Mouse (Mus musculus) heart, postnatal 0 days (tissue): Measurements from ENCODE around the gene Nalcn. TPM values are rescaled to one million over a fixed set of nuclear protein-coding genes. Genes with fewer than 3 reads are reported as not detected.
"Not testable (repeated sequence)": the region's sequence is repeated elsewhere in the genome, so short reads cannot be mapped to it uniquely, and the experiment has no call there.

Experiments used
- ATAC-seq: fragments of 200-750 bp; cut with Nextera tagmentation; 2 replicates; pipeline ENCODE4 v1.8.0; 2017; ENCODE audit warnings: low read depth, moderate number of reproducible peaks, moderate library complexity; ENCODE audit not compliant: insufficient read depth
- DNase-seq: peaks from one replicate; pipeline ENCODE4 v3.0.0-alpha.2; 2016; ENCODE audit warnings: low spot score
- H3K27ac ChIP-seq: fragments of 300-500 bp; sonication (generic); 2 replicates; pipeline ENCODE4 v1.5.1; 2014; ENCODE audit warnings: low read depth, mild to moderate bottlenecking
- H3K27me3 ChIP-seq: fragments of 300-500 bp; sonication (generic); 2 replicates; pipeline ENCODE4 v1.6.1; 2014; ENCODE audit warnings: low read length, mixed read lengths; ENCODE audit not compliant: control insufficient read depth, insufficient read depth
- H3K36me3 ChIP-seq: fragments of 300-500 bp; sonication (generic); replicated peaks from 2 replicates; pipeline ENCODE4 v1.6.1; 2014; ENCODE audit warnings: low read length, mixed read lengths; ENCODE audit not compliant: control insufficient read depth, insufficient read depth
- H3K4me1 ChIP-seq: fragments of 300-500 bp; sonication (generic); 2 replicates; pipeline ENCODE4 v1.6.1; 2014; ENCODE audit warnings: antibody characterized with exemption; ENCODE audit not compliant: control insufficient read depth, insufficient read depth
- H3K4me2 ChIP-seq: fragments of 300-500 bp; sonication (generic); 2 replicates; pipeline ENCODE4 v1.6.1; 2014; ENCODE audit warnings: low read depth, mild to moderate bottlenecking, low read length, moderate library complexity
- H3K4me3 ChIP-seq: fragments of 300-500 bp; sonication (generic); 2 replicates; pipeline ENCODE4 v1.5.1; 2014; ENCODE audit warnings: low read depth, low read length
- H3K9ac ChIP-seq: fragments of 300-500 bp; sonication (generic); replicated peaks from 2 replicates; pipeline ENCODE4 v1.6.1; 2014; ENCODE audit warnings: low read depth, low read length, mixed read lengths
- H3K9me3 ChIP-seq: fragments of 300-500 bp; sonication (generic); replicated peaks from 2 replicates; pipeline ENCODE4 v1.6.1; 2016; ENCODE audit warnings: low read length; ENCODE audit not compliant: control insufficient read depth
- CTCF ChIP-seq: IDR thresholded peaks from 2 replicates; pipeline ENCODE4 v1.5.1; 2016; ENCODE audit warnings: antibody characterized with exemption, control low read depth, low read depth
- EP300 ChIP-seq: IDR thresholded peaks from 2 replicates; pipeline ENCODE4 v1.6.1; 2016; ENCODE audit warnings: antibody characterized with exemption, low read depth
- WGBS: fragments of 180-500 bp; shearing (Covaris S2); extraction: QIAGEN DNeasy Blood & Tissue Kit; methylation state at CpG from one replicate; pipeline ENCODE4 v1.1.7; 2014; 5-methylcytosine and 5-hydroxymethylcytosine counted together
- polyA plus RNA-seq: library from polyadenylated mRNA; unstranded; fragments of >200 nt; fragmentation: Nextera tagmentation; extraction: Ambion mirVana; gene quantifications from 2 replicates; pipeline ENCODE4 v1.2.1, GENCODE M21; 2015
- total RNA-seq: library from RNA; depleted of rRNA; stranded (reverse); fragments of >200 nt; gene quantifications from 2 replicates; pipeline ENCODE4 v1.2.3, GENCODE M21; 2014; ENCODE audit warnings: low replicate concordance; rRNA removed

Gene Nalcn
- total RNA-seq: 0.39 and 0.46 TPM in 2 replicates
- 0.01 TPM in 2 replicates for polyA plus RNA-seq

DNA sequence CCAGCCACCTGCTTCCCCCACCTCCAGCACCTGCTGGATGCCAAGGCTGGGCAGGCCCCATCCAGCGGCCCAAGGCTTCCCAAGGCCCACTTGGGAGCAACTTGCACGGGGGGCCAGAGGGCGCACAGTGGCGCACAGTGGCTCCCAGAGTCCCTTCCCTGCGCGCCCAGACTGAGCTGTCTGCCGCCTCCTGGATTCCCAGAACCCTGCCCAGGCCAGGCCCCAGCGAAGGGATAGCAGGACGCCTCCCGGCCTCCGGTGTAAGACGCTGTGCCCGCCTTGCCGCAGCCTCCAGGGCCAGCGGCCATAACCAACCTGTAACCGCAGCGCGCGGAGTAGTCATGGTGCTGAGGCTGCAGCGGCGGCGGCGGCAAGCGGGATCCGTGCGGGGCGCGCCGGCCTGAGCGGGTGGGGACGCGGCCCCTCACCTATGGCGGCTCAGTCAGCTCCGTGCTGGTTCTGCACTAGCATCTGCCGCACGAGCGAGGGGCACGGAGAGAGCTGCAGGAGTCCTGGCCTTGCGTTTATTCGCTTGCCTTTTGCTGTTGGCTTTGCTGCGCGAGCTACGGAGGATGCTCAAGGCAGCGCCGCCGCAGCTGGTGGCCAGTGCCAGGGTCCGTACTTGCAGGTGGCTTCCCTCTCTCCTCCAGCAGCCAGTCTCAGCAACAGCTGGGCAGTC lies at the start of gene Nalcn:
TSS of gene Nalcn (minus strand) at position 644 of the 679 bp plus-strand sequence.
- peak within 1 kb of the TSS; percentile 33 for H3K4me3 ChIP-seq
- no peaks in the 10 kb centered on the region for H3K9me3 ChIP-seq
- 1% methylated on average over 47 of the region's 47 CpGs for WGBS
- no peaks in the 10 kb centered on the region for H3K4me1 ChIP-seq
- DNase-seq (no peak), ATAC-seq (peak; percentile 41)
- no peak for TF ChIP-seq CTCF
- no peak for TF ChIP-seq EP300
- no peak within 1 kb of the TSS for H3K27ac ChIP-seq
- no peak within 1 kb of the TSS for H3K9ac ChIP-seq
- H3K4me2 ChIP-seq: peak within 1 kb of the TSS; percentile 63
- H3K36me3 ChIP-seq: no peaks in the 10 kb centered on the region
- H3K27me3 ChIP-seq: peaks cover 4% of the 10 kb centered on the region; the same call in 1 of the 2 replicates

DNA sequence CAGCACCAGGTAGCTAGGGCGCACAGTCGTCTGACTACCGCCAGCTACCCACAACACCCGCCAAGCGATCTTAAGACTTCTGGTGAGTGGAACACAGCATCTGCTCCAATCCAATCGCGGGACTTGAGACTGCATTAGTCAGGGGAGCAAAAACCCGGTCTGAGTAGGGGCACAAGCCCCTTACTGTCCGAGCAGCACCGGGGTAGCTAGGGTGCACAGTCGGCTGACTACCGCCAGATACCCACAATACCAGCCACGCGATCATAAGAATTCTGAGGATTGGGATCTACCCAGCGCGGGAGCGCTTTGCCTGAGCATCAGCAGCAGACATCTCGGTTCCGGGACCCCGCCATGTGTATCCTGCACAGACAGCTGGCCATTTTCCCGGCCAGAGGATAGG lies 44.1 kb upstream of the Nalcn start:
- H3K4me2 ChIP-seq, H3K36me3 ChIP-seq, H3K4me3 ChIP-seq, ATAC-seq, H3K27me3 ChIP-seq, DNase-seq, H3K9me3 ChIP-seq, H3K27ac ChIP-seq, H3K4me1 ChIP-seq, H3K9ac ChIP-seq: not testable (repeated sequence)
- 73% methylated on average over 21 of the region's 21 CpGs for WGBS

DNA sequence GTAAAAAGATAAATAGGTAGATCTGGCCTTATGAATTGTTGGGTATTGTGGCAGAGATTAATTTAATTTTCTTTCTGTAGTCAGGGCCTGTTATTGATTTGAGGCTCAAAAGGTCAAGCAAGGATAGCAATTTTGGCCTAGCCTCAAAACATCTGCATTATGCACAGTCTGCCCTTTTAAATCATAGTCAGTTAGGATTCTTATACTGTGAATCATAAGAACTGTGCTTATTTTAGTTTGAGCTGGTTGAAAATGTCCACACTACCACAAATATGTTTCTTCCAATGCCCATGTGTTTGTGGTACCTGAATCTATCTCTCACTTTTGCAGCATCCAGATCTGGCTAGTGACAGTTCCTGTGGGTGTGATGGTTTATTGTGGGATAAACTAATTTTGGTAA lies 37.5 kb upstream of the Nalcn start:
- TF ChIP-seq EP300 (no peak), CTCF (no peak)
- Histone ChIP-seq H3K27ac (no peak overlapping the region), H3K4me2 (no peak overlapping the region), H3K9me3 (no peaks in the 10 kb centered on the region), H3K36me3 (no peaks in the 10 kb centered on the region), H3K27me3 (no peaks in the 10 kb centered on the region), H3K4me3 (no peak overlapping the region), H3K4me1 (peaks cover 4% of the 10 kb centered on the region), H3K9ac (no peak overlapping the region)
- ATAC-seq (no peak), DNase-seq (no peak)

DNA sequence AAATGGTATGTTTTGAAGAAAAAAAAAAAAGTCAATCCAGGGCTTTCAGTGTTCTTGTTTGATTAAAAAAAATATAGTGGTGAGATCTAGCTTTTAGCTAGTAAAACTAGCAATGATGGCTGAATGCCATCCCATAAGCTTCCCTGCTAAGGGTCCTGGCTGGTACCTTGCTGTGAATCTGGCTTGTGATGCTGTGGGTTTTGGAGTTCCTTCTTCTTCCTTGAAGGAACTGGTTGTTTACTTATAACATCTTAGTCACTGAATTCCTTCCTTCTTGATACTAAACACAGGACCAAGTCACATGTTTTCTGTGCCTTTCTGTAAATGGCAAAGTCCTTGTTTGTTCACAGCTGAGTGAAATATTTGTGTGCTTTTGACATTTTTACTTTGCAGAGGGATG lies 36.3 kb upstream of the Nalcn start:
- no peak for TF ChIP-seq CTCF
- no peak for TF ChIP-seq EP300
- no peak overlapping the region for H3K4me3 ChIP-seq
- no peaks in the 10 kb centered on the region for H3K9me3 ChIP-seq
- ATAC-seq (no peak), DNase-seq (no peak)
- H3K27ac ChIP-seq: no peak overlapping the region
- H3K4me2 ChIP-seq: no peak overlapping the region
- H3K9ac ChIP-seq: no peak overlapping the region
- no peaks in the 10 kb centered on the region for H3K27me3 ChIP-seq
- H3K4me1 ChIP-seq: peaks cover 4% of the 10 kb centered on the region
- no peaks in the 10 kb centered on the region for H3K36me3 ChIP-seq

DNA sequence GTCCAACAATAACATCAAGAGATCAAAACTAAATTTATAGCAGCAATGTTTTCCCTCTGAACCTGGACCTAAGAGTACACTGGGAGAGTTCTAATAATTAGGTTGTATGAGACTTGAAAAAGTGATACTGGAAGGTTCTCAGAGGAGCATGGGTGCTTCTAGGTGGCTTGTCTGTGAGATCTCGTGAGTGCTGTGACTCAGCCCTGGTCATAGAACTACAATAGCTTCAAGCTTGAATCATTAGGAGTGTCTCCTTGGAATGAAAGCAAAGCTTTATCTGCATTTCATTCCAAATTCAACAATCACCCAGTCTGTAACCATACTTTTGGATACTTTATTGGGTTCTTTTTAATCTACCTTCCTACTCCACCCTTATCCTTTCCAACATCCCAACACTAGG lies 35.4 kb upstream of the Nalcn start:
- H3K27me3 ChIP-seq: no peaks in the 10 kb centered on the region
- H3K4me1 ChIP-seq: peaks cover 4% of the 10 kb centered on the region
- TF ChIP-seq EP300 (no peak), CTCF (no peak)
- no peak overlapping the region for H3K27ac ChIP-seq
- DNase-seq: no peak
- WGBS: 68% methylated on average over 1 of the region's 1 CpGs
- H3K36me3 ChIP-seq: no peaks in the 10 kb centered on the region
- no peak overlapping the region for H3K9ac ChIP-seq
- H3K4me2 ChIP-seq: no peak overlapping the region
- no peak overlapping the region for H3K4me3 ChIP-seq
- H3K9me3 ChIP-seq: no peaks in the 10 kb centered on the region
- no peak for ATAC-seq

DNA sequence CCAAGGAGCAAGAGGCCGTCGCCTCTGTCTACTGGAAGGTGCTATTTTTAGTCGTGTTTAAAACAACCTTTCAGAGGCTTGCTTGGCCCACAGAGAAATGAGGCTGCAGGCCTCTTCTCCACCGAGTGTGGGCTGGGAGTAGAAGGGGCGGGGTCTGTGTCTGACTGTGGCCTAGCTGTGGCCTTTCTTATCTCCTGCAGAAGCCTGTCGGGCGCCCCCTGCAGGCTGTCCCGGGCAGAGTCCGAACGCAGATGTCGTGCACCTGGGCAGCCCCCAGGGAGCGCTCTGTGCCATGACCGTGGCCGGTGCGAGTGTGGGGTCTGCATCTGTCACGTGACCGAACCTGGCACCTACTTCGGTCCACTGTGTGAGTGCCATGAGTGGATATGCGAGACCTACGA lies 34.1 kb upstream of the Nalcn start:
- peaks cover 4% of the 10 kb centered on the region for H3K4me1 ChIP-seq
- H3K27ac ChIP-seq: no peak overlapping the region
- H3K27me3 ChIP-seq: no peaks in the 10 kb centered on the region
- H3K36me3 ChIP-seq: no peaks in the 10 kb centered on the region
- no peaks in the 10 kb centered on the region for H3K9me3 ChIP-seq
- DNase-seq: peak; percentile 72
- WGBS: 14% methylated on average over 20 of the region's 20 CpGs
- TF ChIP-seq CTCF: peak; percentile 51
- TF ChIP-seq EP300: no peak
- no peak overlapping the region for H3K4me3 ChIP-seq
- no peak overlapping the region for H3K9ac ChIP-seq
- H3K4me2 ChIP-seq: 0 out of 2 replicates have a peak overlapping the region, but pooled peaks have one; percentile 5
- peak; percentile 95 for ATAC-seq
